Mouse (Mus musculus): ENCODE measurements around the gene Olfr766-ps1. TPM values are rescaled to one million over a fixed set of nuclear protein-coding genes. Genes with fewer than 3 reads are reported as not detected.
"Not testable (repeated sequence)": the region's sequence is repeated elsewhere in the genome, so short reads cannot be mapped to it uniquely, and the experiment has no call there.

The Olfr766-ps1 gene
- polyA plus RNA-seq (2012; rRNA removed): not detected in 2 replicates

GRCm38 (mm10) chr10:129068877-129069276 lies at the start of gene Olfr766-ps1:
Gene Olfr766-ps1, minus strand, starts transcription at chr10:129068977.
- DNase-seq (ENCODE audit: low read depth): no peak

- DNase-seq (ENCODE audit: low read depth): no peak
Measured at GRCm38 (mm10) chr10:129117761-129118160, 49.0 kb upstream of the Olfr766-ps1 start, which contains the start of gene Olfr769. Gene Olfr769, minus strand, starts transcription at chr10:129117861.

- DNase-seq (ENCODE audit: low read depth): no peak
Measured at GRCm38 (mm10) chr10:129115146-129115545, 46.4 kb upstream of the Olfr766-ps1 start.

GRCm38 (mm10) chr10:129101231-129101630 lies 32.5 kb upstream of the Olfr766-ps1 start:
- no peak for DNase-seq (ENCODE audit: low read depth)

- no peak for DNase-seq (ENCODE audit: low read depth)
Measured at GRCm38 (mm10) chr10:129099275-129099674, 30.5 kb upstream of the Olfr766-ps1 start, which contains the start of gene Olfr768. Gene Olfr768, minus strand, starts transcription at chr10:129099375.

- DNase-seq (ENCODE audit: low read depth): not testable (repeated sequence)
Measured at GRCm38 (mm10) chr10:129082810-129083209, 14.0 kb upstream of the Olfr766-ps1 start, which contains the start of gene Olfr767. Gene Olfr767, minus strand, starts transcription at chr10:129082910.

- DNase-seq (ENCODE audit: low read depth): not testable (repeated sequence)
Measured at GRCm38 (mm10) chr10:129049898-129050297, 18.9 kb downstream of the Olfr766-ps1 start, which contains the start of gene Olfr765. Gene Olfr765, minus strand, starts transcription at chr10:129049998.

GRCm38 (mm10) chr10:129039796-129040195 lies 29.0 kb downstream of the Olfr766-ps1 start, which contains the start of gene Olfr764-ps1:
Gene Olfr764-ps1, minus strand, starts transcription at chr10:129039896.
- DNase-seq (ENCODE audit: low read depth): no peak

GRCm38 (mm10) chr10:129028343-129028742 lies 40.4 kb downstream of the Olfr766-ps1 start:
- DNase-seq (ENCODE audit: low read depth): no peak

GRCm38 (mm10) chr10:129026018-129026662 lies 42.6 kb downstream of the Olfr766-ps1 start:
- no peak for DNase-seq (ENCODE audit: low read depth)

- no peak for DNase-seq (ENCODE audit: low read depth)
Measured at GRCm38 (mm10) chr10:129023319-129023718, 45.5 kb downstream of the Olfr766-ps1 start.

- no peak for DNase-seq (ENCODE audit: low read depth)
Measured at GRCm38 (mm10) chr10:129014477-129014876, 54.3 kb downstream of the Olfr766-ps1 start.

Other genes starting within 250 kb of the Olfr766-ps1 start
- gene Ormdl2, start 247.3 kb downstream of the Olfr766-ps1 start, polyA plus RNA-seq (2012; rRNA removed): 129 and 147 TPM in 2 replicates
- gene Gdf11, start 177.3 kb downstream of the Olfr766-ps1 start, polyA plus RNA-seq (2012; rRNA removed): 1.4 and 1.7 TPM in 2 replicates
- 221 and 278 TPM in 2 replicates for gene Cd63, start 168.0 kb downstream of the Olfr766-ps1 start, polyA plus RNA-seq (2012; rRNA removed)
- gene Rdh5, start 146.1 kb downstream of the Olfr766-ps1 start, polyA plus RNA-seq (2012; rRNA removed): 23.7 and 24.5 TPM in 2 replicates
- 227 and 296 TPM in 2 replicates for gene Bloc1s1, start 144.9 kb downstream of the Olfr766-ps1 start, polyA plus RNA-seq (2012; rRNA removed)
- 85.0 and 170 TPM in 2 replicates for gene Itga7, start 135.2 kb downstream of the Olfr766-ps1 start, polyA plus RNA-seq (2012; rRNA removed)
- 3.9 and 6.2 TPM in 2 replicates for gene Mettl7b, start 108.0 kb downstream of the Olfr766-ps1 start, polyA plus RNA-seq (2012; rRNA removed)
- gene Olfr9, start 79.5 kb downstream of the Olfr766-ps1 start, polyA plus RNA-seq (2012; rRNA removed): not detected in 2 replicates
- not detected in 2 replicates for gene Olfr763, start 58.2 kb downstream of the Olfr766-ps1 start, polyA plus RNA-seq (2012; rRNA removed)
- gene Olfr764-ps1, start 29.1 kb downstream of the Olfr766-ps1 start, polyA plus RNA-seq (2012; rRNA removed): not detected in 2 replicates
- gene Olfr765, start 19.0 kb downstream of the Olfr766-ps1 start, polyA plus RNA-seq (2012; rRNA removed): not detected in 2 replicates
- not detected in 2 replicates for gene Olfr767, start 13.9 kb upstream of the Olfr766-ps1 start, polyA plus RNA-seq (2012; rRNA removed)
- not detected in 2 replicates for gene Olfr768, start 30.4 kb upstream of the Olfr766-ps1 start, polyA plus RNA-seq (2012; rRNA removed)
- not detected in 2 replicates for gene Olfr769, start 48.9 kb upstream of the Olfr766-ps1 start, polyA plus RNA-seq (2012; rRNA removed)
- gene Olfr770, start 70.0 kb upstream of the Olfr766-ps1 start, polyA plus RNA-seq (2012; rRNA removed): not detected in 2 replicates
- gene Olfr771, start 95.8 kb upstream of the Olfr766-ps1 start, polyA plus RNA-seq (2012; rRNA removed): not detected in 2 replicates
- not detected in 2 replicates for gene Olfr772, start 108.9 kb upstream of the Olfr766-ps1 start, polyA plus RNA-seq (2012; rRNA removed)
- gene Olfr773, start 118.4 kb upstream of the Olfr766-ps1 start, polyA plus RNA-seq (2012; rRNA removed): not detected in 2 replicates
- gene Olfr774, start 167.2 kb upstream of the Olfr766-ps1 start, polyA plus RNA-seq (2012; rRNA removed): not detected in 2 replicates
- gene Olfr775, start 179.4 kb upstream of the Olfr766-ps1 start, polyA plus RNA-seq (2012; rRNA removed): not detected in 2 replicates
- not detected in 2 replicates for gene Olfr776, start 190.2 kb upstream of the Olfr766-ps1 start, polyA plus RNA-seq (2012; rRNA removed)
- gene Olfr777, start 202.5 kb upstream of the Olfr766-ps1 start, polyA plus RNA-seq (2012; rRNA removed): not detected in 2 replicates
- gene Olfr780, start 249.1 kb upstream of the Olfr766-ps1 start, polyA plus RNA-seq (2012; rRNA removed): not detected in 2 replicates